Mouse (Mus musculus) CH12.LX (cell line): ENCODE measurements around the gene Dand5. TPM values are rescaled to one million over a fixed set of nuclear protein-coding genes. Genes with fewer than 3 reads are reported as not detected.
A peak's percentile ranks its signal among the peaks of the same experiment; 100 is the strongest.

Source experiments
- DNase-seq: peaks from one replicate; pipeline ENCODE4 v3.0.0-alpha.2; 2013; ENCODE audit errors: extremely low read depth
- H3K27ac ChIP-seq: 2 replicates; pipeline ENCODE4 v1.5.1; 2012; ENCODE audit warnings: low read depth, mild to moderate bottlenecking, control low read depth, moderate library complexity; ENCODE audit not compliant: insufficient read depth
- H3K27me3 ChIP-seq: replicated peaks from 2 replicates; pipeline ENCODE3; 2012; ENCODE audit warnings: inconsistent platforms
- H3K36me3 ChIP-seq, 2 experiments: replicated peaks in 1 of 2; 2 replicates each; pipeline versions ENCODE3 to v1.6.1; 2012; ENCODE audit warnings: inconsistent platforms in 1 of 2, low read length in 1 of 2, mild to moderate bottlenecking in 1 of 2, mixed read lengths in 1 of 2, moderate library complexity in 1 of 2; ENCODE audit not compliant: control insufficient read depth in 1 of 2, insufficient read depth in 1 of 2
- H3K4me1 ChIP-seq, 2 experiments: 2 replicates each; pipeline ENCODE4 v1.6.1; 2012; ENCODE audit warnings: inconsistent platforms in 1 of 2, moderate library complexity in 1 of 2; ENCODE audit not compliant: insufficient read depth in 2 of 2, control insufficient read depth in 1 of 2
- H3K4me2 ChIP-seq: 2 replicates; pipeline ENCODE4 v1.6.1; 2012; ENCODE audit warnings: low read depth, mild to moderate bottlenecking, control low read depth; ENCODE audit not compliant: poor library complexity, insufficient read depth, severe bottlenecking
- H3K4me3 ChIP-seq, 3 experiments: fragments of 150-350 bp in 1 of 3; sonication (generic) in 1 of 3; replicated peaks in 1 of 3; 2 replicates each; pipeline versions ENCODE3 to v1.5.1; 2011 to 2012; ENCODE audit warnings: low read depth in 2 of 3, low read length in 2 of 3, mild to moderate bottlenecking in 2 of 3, moderate library complexity in 2 of 3, control low read depth in 1 of 3, improper control_type of control experiment in 1 of 3, inconsistent platforms in 1 of 3, mixed read lengths in 1 of 3; ENCODE audit not compliant: poor library complexity in 1 of 3
- H3K79me2 ChIP-seq: replicated peaks from 2 replicates; pipeline ENCODE4 v1.6.1; 2012; ENCODE audit warnings: mild to moderate bottlenecking, moderate library complexity; ENCODE audit not compliant: control insufficient read depth, poor library complexity, insufficient read depth, severe bottlenecking; ENCODE audit errors: extremely low read depth
- H3K9ac ChIP-seq: 2 replicates; pipeline ENCODE4 v1.6.1; 2012; ENCODE audit warnings: low read depth, mild to moderate bottlenecking, control low read depth, moderate library complexity; ENCODE audit not compliant: insufficient read depth
- H3K9me3 ChIP-seq: replicated peaks from 2 replicates; pipeline ENCODE3; 2012; ENCODE audit warnings: low read length, inconsistent platforms, mixed read lengths
- BHLHE40 ChIP-seq: IDR thresholded peaks from 2 replicates; pipeline ENCODE4 v1.6.1; 2011; ENCODE audit warnings: mild to moderate bottlenecking, low read depth, low read length, improper control_type of control experiment
- CHD2 ChIP-seq: IDR thresholded peaks from 2 replicates; pipeline ENCODE4 v1.6.1; 2011; ENCODE audit warnings: low read length, improper control_type of control experiment
- EP300 ChIP-seq: IDR thresholded peaks from 2 replicates; pipeline ENCODE4 v1.6.1; 2011; ENCODE audit warnings: low read length, improper control_type of control experiment
- GABPA ChIP-seq: IDR thresholded peaks from 2 replicates; pipeline ENCODE4 v1.6.1; 2012; ENCODE audit warnings: low read depth, low read length, improper control_type of control experiment, inconsistent platforms; ENCODE audit not compliant: insufficient replicate concordance
- IRF4 ChIP-seq: IDR thresholded peaks from 2 replicates; pipeline ENCODE4 v1.6.1; 2014; ENCODE audit warnings: low read depth, mild to moderate bottlenecking, inconsistent platforms, low read length, improper control_type of control experiment
- JUND ChIP-seq: conservative IDR thresholded peaks from 2 replicates; pipeline ENCODE4 v1.6.1; 2011; ENCODE audit warnings: low read depth, low read length, improper control_type of control experiment
- MAFK ChIP-seq: IDR thresholded peaks from 2 replicates; pipeline ENCODE4 v1.6.1; 2011; ENCODE audit warnings: low read length, improper control_type of control experiment; ENCODE audit not compliant: insufficient replicate concordance
- NELFE ChIP-seq: IDR thresholded peaks from 2 replicates; pipeline ENCODE4 v1.6.1; 2011; ENCODE audit warnings: low read depth, low read length, improper control_type of control experiment
- TCF12 ChIP-seq: IDR thresholded peaks from 2 replicates; pipeline ENCODE4 v1.6.1; 2014; ENCODE audit warnings: low read depth, mild to moderate bottlenecking, inconsistent platforms, low read length, improper control_type of control experiment
- UBTF ChIP-seq: IDR thresholded peaks from 2 replicates; pipeline ENCODE4 v1.6.1; 2012; ENCODE audit warnings: low read depth, mild to moderate bottlenecking, inconsistent platforms, low read length, improper control_type of control experiment, moderate library complexity
- USF1 ChIP-seq: IDR thresholded peaks from 2 replicates; pipeline ENCODE4 v1.6.1; 2014; ENCODE audit warnings: low read depth, mild to moderate bottlenecking, inconsistent platforms, low read length, improper control_type of control experiment
- ZNF384 ChIP-seq: IDR thresholded peaks from 2 replicates; pipeline ENCODE4 v1.6.1; 2012; ENCODE audit warnings: low read depth, low read length, improper control_type of control experiment, inconsistent platforms
- dilution Hi-C: fragments of 300-500 bp; cut with MboI; formaldehyde crosslinking; loops from 2 replicates; pipeline ENCODE4 v1.14.3; 2020; ENCODE audit warnings: low sequenced_read_pairs; ENCODE audit not compliant: extremely low pct_unique_long_range_greater_than_20kb, extremely low pct_ligation_motif_present
- in situ Hi-C: fragments of 300-500 bp; cut with MboI; formaldehyde crosslinking; loops from 3 replicates; pipeline ENCODE4 v1.14.3; 2019; ENCODE audit warnings: low sequenced_read_pairs, low pct_ligation_motif_present, low pct_unique_long_range_greater_than_20kb, mixed read lengths
- polyA plus RNA-seq: library from polyadenylated mRNA; unstranded; fragments of >175 nt; gene quantifications from 2 replicates; pipeline ENCODE4 v1.2.1, GENCODE M21; 2012; ENCODE audit warnings: low read depth; ENCODE audit not compliant: insufficient read length
- total RNA-seq, 2 experiments: library from RNA; depleted of rRNA; stranded (reverse); fragments of 300-350 nt in 1 of 2; fragments of >200 nt in 1 of 2; gene quantifications; 2 replicates each; pipeline ENCODE4 v1.2.3; 2012 to 2014

Gene Dand5
- total and polyA plus RNA-seq, 3 experiments, result 1.4 to 1.7 (median 1.5) TPM

DNA sequence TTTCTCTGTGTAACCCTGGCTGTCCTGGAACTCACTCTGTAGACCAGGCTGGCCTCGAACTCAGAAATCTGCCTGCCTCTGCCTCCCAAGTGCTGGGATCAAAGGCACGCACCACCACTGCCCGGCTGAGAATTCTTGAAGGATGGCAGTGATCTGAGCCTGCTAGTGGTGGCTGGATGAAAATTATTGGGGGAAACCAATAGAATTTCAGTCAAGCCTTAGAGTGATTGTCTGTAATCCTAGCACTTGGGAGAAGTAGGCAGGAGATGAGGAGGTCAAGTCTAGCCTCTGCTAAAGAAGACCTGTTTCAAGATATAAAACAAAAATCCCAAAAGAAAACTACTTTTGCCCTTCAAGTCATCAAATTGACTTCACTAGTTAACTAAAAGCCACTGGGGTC lies 33.8 kb upstream of the Dand5 start:
- Histone ChIP-seq H3K36me3 (peaks cover 18 to 31% of the 10 kb centered on the region in 2 experiments), H3K4me1 (peaks cover 9 to 17% of the 10 kb centered on the region in 2 experiments), H3K79me2 (peaks cover 33% of the 10 kb centered on the region), H3K4me3 (peak overlapping the region in 1 of 3 experiments; percentile 91), H3K4me2 (no peak overlapping the region), H3K9ac (no peak overlapping the region), H3K27me3 (no peaks in the 10 kb centered on the region), H3K9me3 (no peaks in the 10 kb centered on the region), H3K27ac (no peak overlapping the region)
- DNase-seq, result no peak
- dilution Hi-C loops, result no loop called here
- TF ChIP-seq IRF4 (no peak), BHLHE40 (no peak), ZNF384 (no peak), NELFE (no peak), GABPA (no peak), UBTF (no peak), JUND (no peak), TCF12 (no peak), MAFK (no peak)
- in situ Hi-C loops, result no loop called here

DNA sequence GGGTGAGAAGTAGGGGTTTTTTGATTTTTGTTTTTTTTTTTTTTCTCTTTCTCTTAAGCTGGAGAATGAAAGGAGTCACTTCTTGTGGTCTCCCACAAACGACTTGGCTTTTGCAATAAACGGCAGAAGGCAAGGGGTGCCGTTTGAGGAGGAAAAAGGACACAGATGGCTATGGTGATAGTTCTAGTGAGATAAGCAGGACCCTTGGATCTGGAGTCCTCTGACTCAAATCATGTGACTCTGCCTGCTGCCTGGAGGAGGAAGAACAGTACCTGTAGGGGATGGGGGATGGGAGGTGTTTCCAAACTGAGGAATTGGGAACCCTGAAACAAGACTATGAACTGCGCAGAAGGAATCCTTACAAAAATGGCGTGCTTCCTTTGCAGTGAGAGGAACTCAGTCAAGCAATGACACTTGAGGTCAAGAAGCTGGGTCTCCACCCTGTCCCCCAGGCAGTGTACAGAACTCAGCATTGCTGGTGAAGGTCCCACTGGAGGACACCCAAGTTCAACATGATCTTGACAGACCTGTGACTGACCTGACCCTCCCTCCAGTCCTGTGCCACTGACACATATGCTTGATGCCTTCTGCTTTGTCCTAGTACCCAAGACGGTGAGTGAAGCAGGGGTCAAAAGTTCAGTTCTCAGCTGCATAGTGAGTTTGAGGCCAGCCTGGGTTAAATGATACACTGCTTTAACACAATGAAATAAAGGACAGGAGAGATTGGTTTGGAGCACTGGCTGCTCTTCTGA lies 25.2 kb upstream of the Dand5 start:
- Histone ChIP-seq H3K27me3 (no peaks in the 10 kb centered on the region), H3K9ac (peak overlapping the region; percentile 62), H3K4me2 (peak overlapping the region; percentile 85), H3K9me3 (no peaks in the 10 kb centered on the region), H3K4me3 (peak overlapping the region in 2 of 3 experiments; percentile 70 to 83), H3K79me2 (peaks cover 31% of the 10 kb centered on the region), H3K27ac (no peak overlapping the region), H3K4me1 (peaks cover 13 to 34% of the 10 kb centered on the region in 2 experiments), H3K36me3 (peaks cover 24 to 30% of the 10 kb centered on the region in 2 experiments)
- dilution Hi-C loops, result no loop called here
- TF ChIP-seq MAFK, result no peak
- TF ChIP-seq CHD2, result peak; percentile 46; the same call in 1 of the 2 replicates
- peak; percentile 16; the same call in 1 of the 2 replicates for TF ChIP-seq USF1
- no peak for TF ChIP-seq EP300
- in situ Hi-C loops, result loop anchor here (5.0 kb wide), 1 partner anchor 39 kb away; no protein-coding TSS in a partner anchor
- DNase-seq, result no peak
